Mouse (Mus musculus) adrenal gland, adult (tissue): ENCODE measurements at regions not wholly inside any gene's neighbourhood (a gene's known extent, or its start where the extent isn't known, plus 50 kb on each side); places are given as distances from the start of the nearest gene placed in this dataset.
"Not testable (repeated sequence)": the region's sequence is repeated elsewhere in the genome, so short reads cannot be mapped to it uniquely, and the experiment has no call there.

ENCODE experiments used
- DNase-seq, 2 experiments: peaks; one replicate each; pipeline ENCODE4 v3.0.0; 2022 to 2023; ENCODE audit warnings: low spot score in 1 of 2; ENCODE audit not compliant: inconsistent age in 2 of 2

DNA sequence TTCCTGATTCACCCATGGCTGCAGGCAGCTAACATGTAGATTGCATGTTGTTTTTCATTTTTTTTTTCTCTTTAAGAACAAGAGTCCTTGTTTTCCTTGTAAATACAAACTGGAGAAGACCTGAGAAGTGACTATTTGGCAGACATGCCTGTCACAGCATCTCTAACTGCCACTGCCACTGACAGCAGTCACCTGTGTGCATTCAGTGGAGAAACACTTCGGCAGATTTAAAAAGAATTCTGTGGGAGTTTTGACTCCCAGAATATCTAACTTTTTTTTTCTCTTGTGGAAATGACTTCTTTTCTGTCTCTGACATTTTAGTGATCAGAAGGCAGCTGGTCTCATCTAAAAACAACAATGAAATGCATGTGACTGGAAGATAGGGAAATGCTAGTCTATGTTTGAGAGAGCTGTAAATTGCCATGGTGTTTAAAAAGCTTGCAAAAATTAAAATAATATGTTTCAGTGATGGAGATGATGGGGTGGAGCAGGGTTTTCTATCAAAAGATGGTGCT, 526.0 kb upstream of the Agtr1b start:
- no peak for DNase-seq

DNA sequence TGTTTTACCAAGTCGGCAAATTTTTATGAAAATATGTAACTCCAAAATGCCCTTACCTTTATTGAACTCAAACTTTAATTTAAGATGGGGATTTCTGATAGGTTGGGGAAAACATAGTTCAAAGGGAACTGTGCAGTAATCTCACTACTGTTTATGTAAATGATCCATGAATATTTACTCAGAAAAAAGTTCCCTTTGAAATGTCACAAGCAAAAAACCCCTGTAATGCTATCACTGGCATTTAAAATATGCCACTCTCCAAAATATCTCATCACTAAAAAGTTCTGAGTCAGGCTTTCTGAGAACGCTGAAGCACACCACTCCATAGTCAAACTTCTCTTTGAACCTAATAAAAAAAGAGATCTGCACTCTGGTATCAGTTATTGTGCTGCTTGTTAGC, 497.3 kb upstream of the Agtr1b start:
- DNase-seq, result no peak

DNA sequence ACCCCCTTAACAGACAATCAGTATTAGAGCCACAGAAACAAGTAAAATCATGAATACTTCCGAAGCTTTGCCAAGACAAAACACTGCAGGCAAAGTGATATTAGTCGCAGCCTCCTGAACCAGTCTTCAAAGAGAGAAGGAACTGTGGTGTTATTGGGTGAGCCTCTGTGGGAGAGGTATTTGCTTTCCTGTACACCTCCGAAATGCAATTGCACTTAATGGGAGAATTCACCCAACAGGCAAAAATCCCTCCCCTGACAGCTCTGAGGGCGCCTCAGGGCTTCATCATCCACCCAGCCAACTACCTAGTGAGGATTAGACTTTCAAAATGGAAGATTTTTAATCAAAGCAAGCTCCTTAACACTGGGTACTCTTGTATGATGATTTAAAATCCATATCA, 464.1 kb upstream of the Agtr1b start:
- DNase-seq, result peak in 1 of 2 experiments; percentile 10

DNA sequence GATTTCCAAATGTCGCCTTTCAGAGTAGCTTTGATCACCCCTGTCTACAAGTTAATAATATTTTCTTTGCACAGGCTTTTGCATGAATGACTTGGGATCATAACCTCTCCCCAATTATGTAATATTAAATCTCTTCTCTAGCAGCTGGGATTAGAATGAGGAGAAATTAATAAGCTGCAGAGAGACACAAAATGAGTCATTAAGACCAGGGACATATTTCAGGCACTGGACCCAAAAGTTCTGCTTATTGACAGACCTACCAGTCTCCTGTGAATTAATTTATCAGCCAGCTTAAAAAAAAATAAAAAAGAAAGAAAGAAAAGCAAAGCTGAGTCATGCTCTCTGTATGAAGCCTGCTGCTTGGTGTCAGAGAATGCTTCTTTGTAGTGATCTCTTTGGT, 462.4 kb upstream of the Agtr1b start:
- DNase-seq, result peak in 1 of 2 experiments; percentile 39

DNA sequence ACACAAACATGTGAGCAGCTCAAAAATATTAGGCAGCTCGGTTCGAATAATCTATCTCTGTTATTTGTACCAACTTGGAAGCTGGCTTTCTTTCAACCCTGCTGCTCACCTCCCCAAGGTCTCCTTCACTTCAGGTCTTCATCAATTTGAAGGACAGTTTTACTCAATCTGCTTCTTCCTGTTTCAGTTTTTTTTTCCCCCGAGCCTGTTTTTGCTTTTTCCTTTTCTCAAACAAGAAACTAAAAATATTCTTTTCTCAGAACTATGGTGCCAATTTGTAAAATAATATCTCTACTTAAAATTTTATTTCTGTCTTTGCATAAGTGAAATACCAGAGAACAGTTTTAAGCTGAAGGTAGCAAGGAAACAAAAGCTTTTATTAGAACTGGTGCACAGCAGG, 461.8 kb upstream of the Agtr1b start:
- DNase-seq, result peak in 1 of 2 experiments; percentile 30

DNA sequence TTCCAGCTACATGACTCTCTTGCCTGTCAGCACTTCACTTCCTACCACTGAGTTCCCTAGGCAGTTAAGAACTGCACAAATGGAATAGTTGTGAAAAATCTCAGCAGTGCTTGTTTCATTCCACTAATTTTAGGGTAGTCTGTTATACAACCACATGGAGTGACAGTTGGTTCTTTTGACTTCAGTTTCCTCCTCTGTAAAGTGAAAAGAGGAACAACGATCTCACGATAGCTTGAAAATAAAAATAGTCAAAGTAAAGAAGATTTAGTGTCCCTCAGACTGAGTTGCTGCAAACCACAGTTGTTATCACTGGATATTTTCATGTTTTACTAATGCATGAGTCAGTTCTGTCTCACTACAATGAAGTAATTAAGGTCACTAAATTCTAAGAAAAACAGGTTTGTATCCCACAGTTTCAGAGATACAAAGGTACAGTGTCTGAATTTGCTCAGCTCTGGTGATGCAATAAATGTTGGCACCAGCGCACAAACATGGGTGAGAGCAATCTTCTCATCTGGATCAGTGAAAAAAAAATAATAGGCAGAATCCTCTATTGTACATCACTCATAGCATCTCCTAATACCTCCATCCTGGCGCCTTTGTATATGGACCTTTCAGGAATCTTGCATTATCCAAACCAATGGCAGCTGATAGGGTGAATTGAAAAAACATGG, 458.8 kb upstream of the Agtr1b start:
- DNase-seq, result peak in 1 of 2 experiments; percentile 48

DNA sequence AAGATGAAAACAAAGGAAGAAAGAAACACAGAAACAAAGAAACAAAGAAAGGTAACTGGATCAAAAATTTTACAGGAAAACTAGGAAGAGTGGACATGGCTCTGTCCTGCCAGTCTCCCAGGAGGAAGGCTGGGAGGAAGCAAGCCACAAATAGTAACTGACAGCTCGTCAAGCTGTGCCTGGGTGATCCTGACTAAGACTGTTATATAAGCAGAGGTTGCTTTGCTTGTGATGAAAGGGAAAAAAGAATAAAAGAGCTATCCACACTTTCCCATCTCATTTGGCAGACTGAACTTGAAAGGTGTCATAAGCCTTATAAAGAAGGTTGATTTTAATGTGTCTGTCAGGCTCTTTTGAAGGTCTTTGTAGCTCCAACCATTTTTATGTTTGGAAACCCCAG, 455.2 kb upstream of the Agtr1b start:
- peak; percentile 11 to 46 for DNase-seq

DNA sequence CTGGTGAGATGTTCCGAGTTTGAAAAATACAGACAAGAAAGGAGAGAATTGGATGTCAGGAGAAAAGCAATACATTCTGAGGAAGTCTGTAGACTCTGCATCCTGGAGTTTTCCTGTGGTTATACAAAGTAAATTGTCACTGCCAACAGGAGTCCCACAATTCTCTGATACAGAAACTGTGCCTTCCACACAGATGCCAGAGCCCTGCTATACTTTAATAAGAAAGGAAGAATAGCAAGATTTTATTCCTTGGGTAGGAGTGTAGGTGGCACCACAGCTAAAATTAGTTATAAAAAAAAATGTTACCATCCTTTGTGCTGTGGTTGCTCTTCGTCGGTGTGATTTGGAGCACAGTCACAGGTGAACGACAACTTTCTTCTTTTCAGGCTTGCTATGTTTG, 454.7 kb upstream of the Agtr1b start:
- DNase-seq, result no peak

DNA sequence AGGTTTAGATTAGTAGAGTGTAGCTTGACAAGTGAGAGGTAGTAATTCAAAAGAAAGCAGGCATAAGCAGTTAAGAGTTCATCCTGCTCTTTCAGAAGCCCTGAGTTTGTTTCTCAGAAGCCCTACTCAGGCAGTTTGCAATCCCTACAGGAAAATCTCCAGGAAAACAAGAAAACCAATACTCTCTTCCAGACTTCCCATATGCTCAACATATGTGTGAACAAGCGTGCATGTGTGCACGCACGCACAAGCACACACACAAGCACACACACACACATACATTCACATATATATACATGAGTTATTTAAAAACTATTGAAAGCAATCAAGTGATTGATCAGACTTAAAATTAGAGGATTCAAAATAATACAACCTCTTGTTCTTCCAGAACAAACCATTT, 453.1 kb upstream of the Agtr1b start:
- no peak for DNase-seq

DNA sequence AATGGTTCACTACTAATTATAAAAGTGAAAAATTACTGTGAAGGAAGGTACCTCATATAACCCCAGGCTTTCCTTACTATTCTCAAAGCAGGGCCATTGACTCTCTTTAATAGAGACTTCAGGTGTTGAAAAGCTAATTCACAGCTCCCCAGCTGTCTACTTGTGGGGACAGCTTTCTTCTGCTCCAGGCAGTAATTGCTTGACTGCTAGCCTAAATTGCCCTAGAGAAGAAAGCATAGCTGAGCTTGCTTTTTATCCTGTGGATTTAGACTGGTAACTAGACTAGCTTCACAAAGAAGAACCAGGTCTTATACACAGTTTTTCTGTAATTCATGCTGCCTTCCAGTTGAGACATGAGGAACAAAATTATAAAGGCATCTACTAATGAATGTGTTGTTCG, 452.6 kb upstream of the Agtr1b start:
- DNase-seq, result no peak

DNA sequence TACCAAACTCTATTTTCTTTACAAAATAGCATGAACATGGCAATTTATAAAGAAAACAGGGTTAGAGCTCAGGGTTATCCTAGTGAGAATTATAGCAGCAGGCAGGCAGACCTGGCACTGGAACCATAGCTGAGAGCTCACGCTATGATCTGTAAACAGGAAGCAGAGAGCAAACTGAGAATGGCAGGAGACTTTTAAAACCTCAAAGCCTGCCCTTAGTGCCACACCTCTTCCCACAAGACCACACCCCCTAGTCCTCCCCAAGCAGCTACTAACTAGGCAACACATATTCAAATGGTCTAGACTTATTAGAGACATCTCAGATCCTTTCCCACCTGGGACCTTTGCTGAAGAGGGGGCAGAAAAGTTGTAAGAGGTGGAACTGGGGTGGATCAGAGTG, 449.6 kb upstream of the Agtr1b start:
- DNase-seq, result no peak

DNA sequence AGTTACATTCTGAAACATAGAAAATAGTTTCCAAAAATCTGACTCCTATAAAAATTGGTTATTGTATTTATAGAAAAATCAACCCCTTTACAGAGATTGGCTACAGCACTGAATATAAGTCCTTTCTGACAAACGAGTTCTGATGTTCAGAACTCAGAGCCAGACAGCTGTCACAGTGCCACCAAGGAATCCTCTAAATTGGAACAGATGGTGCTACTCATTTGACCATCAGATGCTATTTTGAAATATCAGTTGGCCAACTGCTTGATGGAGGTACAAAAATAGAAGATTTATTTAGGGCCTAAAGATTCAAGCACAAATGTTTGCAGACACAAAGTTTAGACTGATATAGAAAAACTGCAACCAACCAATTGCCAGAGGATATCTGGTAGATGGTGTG, 427.3 kb upstream of the Agtr1b start:
- no peak for DNase-seq

DNA sequence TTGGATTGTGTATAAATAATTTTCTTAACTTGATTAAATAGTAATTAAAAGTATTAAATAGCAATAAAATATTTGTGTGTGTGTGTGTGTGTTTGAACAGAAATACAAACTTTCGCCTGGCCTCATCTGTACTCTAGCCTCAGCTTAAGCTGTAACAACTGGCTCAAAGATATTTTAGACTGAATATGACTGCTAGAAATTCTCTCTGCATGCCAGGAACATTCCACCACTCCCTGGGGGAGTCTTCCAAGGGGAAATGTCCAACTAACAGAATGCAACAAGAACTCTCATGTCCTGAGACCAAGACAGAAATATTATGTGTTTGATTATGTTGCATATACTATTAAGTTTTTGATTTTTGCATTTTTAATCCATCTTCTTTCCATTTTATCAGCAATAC, 425.5 kb upstream of the Agtr1b start:
- DNase-seq, result peak in 1 of 2 experiments; percentile 20

DNA sequence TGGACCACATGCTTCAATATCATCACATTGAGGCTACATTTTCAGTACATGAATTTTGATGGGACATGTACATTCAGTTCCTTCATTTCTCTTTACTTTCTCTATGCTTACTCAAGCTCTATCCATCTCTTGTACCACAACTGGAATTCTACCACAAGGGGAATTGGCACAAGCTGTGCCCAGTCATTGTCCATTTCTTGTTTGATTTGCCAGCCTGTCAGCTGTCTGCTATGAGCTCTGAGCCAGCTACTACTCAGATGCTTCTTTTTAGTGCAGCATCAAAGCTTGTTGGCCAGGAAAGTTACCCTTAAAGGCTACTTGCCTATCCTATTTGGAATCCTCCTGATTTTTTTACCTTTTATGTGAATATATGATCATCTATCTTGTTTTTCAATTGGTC, 410.9 kb upstream of the Agtr1b start:
- no peak for DNase-seq

DNA sequence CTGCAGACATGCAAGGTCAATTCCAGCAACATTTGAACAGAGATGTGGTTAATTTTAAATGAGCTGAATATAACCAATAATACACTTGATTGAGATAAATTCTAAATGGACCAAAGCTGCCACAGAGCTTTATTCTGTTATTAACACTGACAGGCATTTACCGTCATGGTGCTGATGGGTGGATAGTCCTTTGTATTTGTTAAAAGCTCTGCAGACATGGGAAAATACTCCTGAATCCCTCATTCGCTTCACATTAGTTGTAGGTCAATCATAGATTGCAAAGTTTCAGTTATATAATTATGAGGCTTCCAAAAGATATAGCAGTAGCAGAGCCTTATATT, 410.0 kb upstream of the Agtr1b start:
- no peak for DNase-seq

DNA sequence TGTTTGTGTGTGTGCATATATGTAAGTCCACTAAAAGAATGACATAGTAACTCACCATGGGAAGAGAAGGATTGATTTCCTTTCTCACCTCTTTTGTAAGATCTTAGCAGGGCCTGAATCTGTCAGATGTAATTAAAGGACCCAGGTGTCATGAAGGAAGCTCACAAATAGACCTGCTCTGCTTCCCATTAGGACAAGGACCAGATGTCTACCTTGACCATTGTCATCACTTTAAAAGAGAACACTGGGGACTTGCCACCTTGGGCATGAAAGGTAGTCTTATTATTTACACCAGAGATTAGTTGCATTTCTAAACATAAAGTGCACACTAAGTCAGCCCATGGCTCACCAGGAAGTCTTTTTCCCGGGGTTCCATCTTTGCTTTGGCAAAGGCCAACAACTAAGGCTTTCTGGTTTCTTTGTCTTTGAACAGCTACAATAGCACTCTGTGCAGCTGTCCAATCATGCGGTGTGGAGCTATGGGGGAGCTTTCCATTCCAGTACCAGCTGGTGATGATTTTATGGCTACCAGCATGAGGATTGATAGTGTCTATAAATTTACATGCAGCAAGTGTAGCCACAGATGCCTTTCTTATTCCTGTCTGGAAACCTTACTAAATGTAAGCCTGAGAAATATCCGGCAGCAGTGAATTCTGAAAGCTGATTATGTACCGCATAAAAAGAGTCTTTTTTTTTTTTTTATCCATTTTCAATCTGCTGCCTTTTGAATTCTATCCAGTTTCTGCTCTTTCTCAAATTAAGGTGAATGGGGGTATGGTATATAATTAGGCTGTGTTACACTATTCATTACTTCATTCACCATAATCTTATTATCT, 409.4 kb upstream of the Agtr1b start:
- no peak for DNase-seq

DNA sequence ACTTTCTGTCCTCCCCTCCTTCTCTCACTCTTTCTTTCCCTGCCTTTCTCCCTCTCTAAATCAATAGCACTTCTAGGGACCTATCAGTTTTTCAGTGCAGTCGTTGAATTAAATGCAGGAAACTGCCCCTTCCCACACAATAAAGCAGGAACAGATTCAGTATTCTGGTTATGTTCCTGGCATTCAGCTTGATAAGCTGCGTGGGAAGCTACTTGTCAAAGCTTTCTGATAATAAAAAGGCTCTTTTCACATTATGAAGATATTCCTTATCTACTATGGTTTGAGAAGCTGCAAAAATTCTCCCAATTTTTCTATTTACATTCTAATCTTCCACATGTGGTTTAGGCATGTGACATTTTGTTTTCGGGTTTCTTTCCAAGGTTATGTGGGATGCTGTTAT, 367.3 kb upstream of the Agtr1b start:
- no peak for DNase-seq

DNA sequence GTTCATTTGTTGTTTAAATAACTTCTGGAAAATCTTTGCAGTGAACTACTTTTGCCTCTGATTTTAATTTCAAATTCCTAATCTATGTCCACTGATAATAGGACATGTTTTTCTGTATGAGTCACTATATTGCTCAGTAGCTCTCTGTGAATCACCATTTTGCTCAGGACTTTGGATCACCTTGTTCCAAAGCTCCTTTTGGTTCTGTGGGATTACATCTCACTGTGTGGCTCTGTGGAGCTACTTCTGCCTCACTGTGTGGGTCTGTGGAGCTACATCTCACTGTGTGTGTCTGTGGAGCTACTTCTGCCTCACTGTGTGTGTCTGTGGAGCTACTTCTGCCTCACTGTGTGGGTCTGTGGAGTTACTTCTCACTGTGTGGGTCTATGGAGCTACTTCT, 365.0 kb upstream of the Agtr1b start:
- DNase-seq, result peak; percentile 8 to 28

DNA sequence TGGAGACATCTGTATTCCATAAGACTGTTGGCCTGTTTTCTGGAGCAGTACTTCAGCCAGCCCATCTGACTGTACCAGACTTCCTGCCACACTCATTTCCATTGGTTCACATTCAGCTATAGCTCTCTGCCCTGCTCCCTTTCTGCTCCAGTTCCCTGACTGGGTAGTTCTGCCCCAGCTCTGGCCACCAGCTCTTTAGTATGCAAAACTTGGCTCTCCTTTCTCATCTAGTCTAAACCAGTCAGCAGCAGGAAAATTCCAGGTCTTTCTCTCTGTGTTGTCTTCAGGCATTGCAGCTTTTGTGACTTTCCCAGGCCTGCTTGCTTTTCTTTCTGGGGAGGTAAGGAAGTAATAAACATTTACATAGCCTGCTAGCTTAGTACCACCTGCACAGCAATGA, 363.5 kb upstream of the Agtr1b start:
- DNase-seq, result no peak

DNA sequence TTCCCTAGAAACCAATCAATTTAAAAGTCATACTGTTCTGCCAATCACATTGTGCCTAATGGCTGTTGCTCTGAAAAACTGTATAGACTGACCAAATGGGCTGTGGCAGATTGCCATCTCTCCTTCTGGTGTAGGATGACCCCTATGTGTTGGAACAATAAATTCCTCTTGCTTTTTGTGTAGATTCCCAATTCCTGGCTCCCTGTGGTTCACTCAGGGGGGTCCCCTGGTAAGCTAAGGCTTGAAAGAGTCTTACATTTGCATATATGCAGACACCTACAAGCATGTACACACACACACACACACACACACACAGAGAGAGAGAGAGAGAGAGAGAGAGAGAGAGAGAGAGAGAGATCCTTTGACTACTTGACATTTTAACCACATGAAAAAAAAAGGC, 362.8 kb upstream of the Agtr1b start:
- DNase-seq, result not testable (repeated sequence)

DNA sequence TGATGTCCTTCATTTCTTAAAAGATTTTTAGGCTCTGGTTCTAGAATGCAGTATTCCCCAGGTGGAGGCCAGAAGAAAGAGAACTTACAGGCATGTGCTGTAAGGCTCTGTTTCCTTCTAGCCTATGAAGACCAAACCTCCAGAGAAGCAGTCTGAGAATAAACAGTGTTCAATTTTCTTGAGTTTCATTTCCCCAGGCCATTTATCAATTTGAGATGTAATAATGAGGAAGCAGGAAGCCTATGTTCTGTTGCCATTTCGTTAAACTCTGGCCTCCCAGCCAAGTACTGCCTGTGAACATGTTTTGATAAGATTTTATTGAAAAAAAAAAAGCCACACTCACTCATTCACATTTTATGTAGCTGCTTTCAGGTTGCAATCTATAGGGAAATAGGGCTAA, 347.7 kb upstream of the Agtr1b start:
- no peak for DNase-seq

DNA sequence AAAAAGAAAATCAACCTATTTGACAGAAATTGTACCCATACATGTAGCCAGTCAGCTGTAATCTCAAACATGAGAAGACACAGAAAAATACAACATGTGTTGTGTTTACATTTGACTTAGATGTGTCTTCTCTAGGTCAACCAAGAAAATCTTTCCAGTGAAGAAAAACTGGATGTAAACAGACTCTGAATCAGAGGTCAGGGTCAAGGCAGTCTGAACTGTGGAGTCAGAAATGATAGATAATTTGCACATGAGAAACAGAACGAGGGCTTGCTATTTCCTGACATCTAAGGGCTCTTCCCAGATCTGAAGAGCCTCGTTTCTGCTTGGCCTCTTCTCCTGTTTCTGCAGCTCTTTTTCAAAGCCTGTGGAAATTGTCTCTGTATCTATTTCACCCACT, 342.7 kb upstream of the Agtr1b start:
- DNase-seq, result peak in 1 of 2 experiments; percentile 65
